Mouse (Mus musculus) cortical plate, adult 2 months (tissue): ENCODE results near the gene Lztr1. TPM values are rescaled to one million over a fixed set of nuclear protein-coding genes. Genes with fewer than 3 reads are reported as not detected.

Experiments
- H3K27ac ChIP-seq: fragments of 200-500 bp; 2 replicates; pipeline ENCODE4 v1.5.1; 2012; ENCODE audit warnings: low read length, control low read depth, inconsistent platforms; ENCODE audit not compliant: insufficient read depth
- H3K4me1 ChIP-seq: fragments of 200-500 bp; 2 replicates; pipeline ENCODE4 v1.6.1; 2011; ENCODE audit warnings: low read length; ENCODE audit not compliant: control insufficient read depth, insufficient read depth
- H3K4me3 ChIP-seq: fragments of 200-500 bp; 2 replicates; pipeline ENCODE4 v1.5.1; 2011; ENCODE audit warnings: mild to moderate bottlenecking, low read length, control low read depth; ENCODE audit not compliant: insufficient read depth
- CTCF ChIP-seq: fragments of 200-500 bp; IDR thresholded peaks from 2 replicates; pipeline ENCODE4 v1.5.1; 2011; ENCODE audit warnings: mild to moderate bottlenecking, control low read depth, low read length; ENCODE audit not compliant: insufficient read depth; ENCODE audit errors: extremely low read depth
- POLR2A ChIP-seq: fragments of 200-500 bp; IDR thresholded peaks from 2 replicates; pipeline ENCODE4 v1.6.1; 2011; ENCODE audit warnings: mild to moderate bottlenecking, low read length, control low read depth; ENCODE audit not compliant: insufficient read depth; ENCODE audit errors: extremely low read depth
- polyA plus RNA-seq: library from polyadenylated mRNA; depleted of rRNA; stranded (reverse); fragments of >200 nt; gene quantifications from 2 replicates; pipeline ENCODE4 v1.2.3, GENCODE M21; 2012

Lztr1 gene
- polyA plus RNA-seq, 1 experiment, result 330 TPM

- TF ChIP-seq POLR2A, result no peak
- no peak for TF ChIP-seq CTCF
- H3K4me1 ChIP-seq, result peaks cover 5% of the 10 kb centered on the region
- H3K27ac ChIP-seq, result no peak overlapping the region
- no peak overlapping the region for H3K4me3 ChIP-seq
Measured at GRCm38 (mm10) chr16:17478331-17478943, 30.1 kb upstream of the Lztr1 start.

GRCm38 (mm10) chr16:17481465-17481864 lies 27.0 kb upstream of the Lztr1 start:
- H3K4me3 ChIP-seq, result no peak overlapping the region
- H3K27ac ChIP-seq, result no peak overlapping the region
- H3K4me1 ChIP-seq, result peaks cover 5% of the 10 kb centered on the region
- TF ChIP-seq POLR2A (no peak), CTCF (no peak)

GRCm38 (mm10) chr16:17486505-17486904 lies 22.0 kb upstream of the Lztr1 start:
- Histone ChIP-seq H3K27ac (no peak overlapping the region), H3K4me1 (peaks cover 4% of the 10 kb centered on the region; the same call in 1 of the 2 replicates), H3K4me3 (no peak overlapping the region)
- TF ChIP-seq POLR2A, result no peak
- no peak for TF ChIP-seq CTCF

- Histone ChIP-seq H3K4me3 (peak overlapping the region; percentile 48), H3K27ac (no peak overlapping the region), H3K4me1 (peaks cover 12% of the 10 kb centered on the region)
- TF ChIP-seq POLR2A (no peak), CTCF (peak; percentile 30; the same call in 1 of the 2 replicates)
Measured at GRCm38 (mm10) chr16:17488478-17489468, 19.7 kb upstream of the Lztr1 start.

- no peak for TF ChIP-seq CTCF
- TF ChIP-seq POLR2A, result no peak
- peaks cover 12% of the 10 kb centered on the region for H3K4me1 ChIP-seq
- 0 out of 2 replicates have a peak within 1 kb of the TSS, but pooled peaks have one; percentile 75 for H3K27ac ChIP-seq
- peak within 1 kb of the TSS; percentile 48 for H3K4me3 ChIP-seq
Measured at GRCm38 (mm10) chr16:17489469-17490111, 18.9 kb upstream of the Lztr1 start, which contains the start of gene Aifm3. Aifm3 (plus strand) TSS chr16:17489611.

- TF ChIP-seq POLR2A (no peak), CTCF (no peak)
- Histone ChIP-seq H3K27ac (peak overlapping the region; percentile 75; the same call in 1 of the 2 replicates), H3K4me1 (peaks cover 12% of the 10 kb centered on the region), H3K4me3 (no peak overlapping the region)
Measured at GRCm38 (mm10) chr16:17491154-17491553, 17.3 kb upstream of the Lztr1 start.

GRCm38 (mm10) chr16:17491896-17492561 lies 16.5 kb upstream of the Lztr1 start:
- no peak for TF ChIP-seq POLR2A
- no peak for TF ChIP-seq CTCF
- no peak overlapping the region for H3K4me3 ChIP-seq
- peak overlapping the region; percentile 75 for H3K27ac ChIP-seq
- H3K4me1 ChIP-seq, result peaks cover 17% of the 10 kb centered on the region

- Histone ChIP-seq H3K4me1 (peaks cover 15% of the 10 kb centered on the region), H3K27ac (peak overlapping the region; percentile 51), H3K4me3 (no peak overlapping the region)
- no peak for TF ChIP-seq CTCF
- no peak for TF ChIP-seq POLR2A
Measured at GRCm38 (mm10) chr16:17496499-17497305, 11.8 kb upstream of the Lztr1 start.
